Mouse (Mus musculus): ENCODE measurements around the gene Golga3. TPM values are rescaled to one million over a fixed set of nuclear protein-coding genes. Genes with fewer than 3 reads are reported as not detected.

Golga3 gene
- 10 to 100 TPM; 25.1 to 25.5 TPM for total RNA-seq (2023)

GRCm38 (mm10) chr5:110176362-110177020 lies at the start of gene Golga3:
Golga3 (plus strand) TSS chr5:110176701.

GRCm38 (mm10) chr5:110135293-110136086 lies 41.0 kb upstream of the Golga3 start, which contains the start of gene Chfr:
Chfr (plus strand) TSS chr5:110135842.

GRCm38 (mm10) chr5:110230780-110231461 lies 54.4 kb downstream of the Golga3 start, which contains the start of gene Ankle2:
Ankle2 (plus strand) TSS chr5:110231004.

GRCm38 (mm10) chr5:110269141-110270101 lies 92.9 kb downstream of the Golga3 start, which contains the start of gene Pgam5:
Pgam5 (minus strand) TSS chr5:110269913.

Other genes with a start within 250 kb of the Golga3 start
- gene Zfp932, start 180.2 kb upstream of the Golga3 start, total RNA-seq (2023): 10 to 100 TPM in 1 of 2 experiments, 1 to 10 TPM in 1; 7.4 to 11.8 TPM
- 1 to 10 TPM; 2.1 to 3.0 TPM for gene Gm17655, start 104.2 kb upstream of the Golga3 start, total RNA-seq (2023)
- gene Gm35315, start 82.3 kb upstream of the Golga3 start, total RNA-seq (2023): not detected
- not detected for gene Plcxd1, start 76.7 kb upstream of the Golga3 start, total RNA-seq (2023)
- gene Gtpbp6, start 68.5 kb upstream of the Golga3 start, total RNA-seq (2023): 10 to 100 TPM; 41.3 to 41.5 TPM
- 1 to 10 TPM; 3.0 to 3.8 TPM for gene Zfp605, start 66.6 kb upstream of the Golga3 start, total RNA-seq (2023)
- 10 to 100 TPM; 61.8 to 63.4 TPM for gene Chfr, start 40.9 kb upstream of the Golga3 start, total RNA-seq (2023)
- gene Ankle2, start 54.3 kb downstream of the Golga3 start, total RNA-seq (2023): 10 to 100 TPM; 47.5 to 51.2 TPM
- 10 to 100 TPM; 11.6 to 14.8 TPM for gene Pgam5, start 93.2 kb downstream of the Golga3 start, total RNA-seq (2023)
- gene Pxmp2, start 109.5 kb downstream of the Golga3 start, total RNA-seq (2023): 1 to 10 TPM; 3.3 to 8.3 TPM
- 10 to 100 TPM; 29.1 to 30.9 TPM for gene Pole, start 109.6 kb downstream of the Golga3 start, total RNA-seq (2023)
- not detected for gene P2rx2, start 166.5 kb downstream of the Golga3 start, total RNA-seq (2023)
- gene Lrcol1, start 168.0 kb downstream of the Golga3 start, total RNA-seq (2023): not detected

Data from neutrophil, adult 83 days (primary cell).